Mouse (Mus musculus): ENCODE data around the gene Pou3f3. TPM values are rescaled to one million over a fixed set of nuclear protein-coding genes. Genes with fewer than 3 reads are reported as not detected.

The Pou3f3 gene
- total RNA-seq, 2 experiments from 2014 or later, result not detected

DNA sequence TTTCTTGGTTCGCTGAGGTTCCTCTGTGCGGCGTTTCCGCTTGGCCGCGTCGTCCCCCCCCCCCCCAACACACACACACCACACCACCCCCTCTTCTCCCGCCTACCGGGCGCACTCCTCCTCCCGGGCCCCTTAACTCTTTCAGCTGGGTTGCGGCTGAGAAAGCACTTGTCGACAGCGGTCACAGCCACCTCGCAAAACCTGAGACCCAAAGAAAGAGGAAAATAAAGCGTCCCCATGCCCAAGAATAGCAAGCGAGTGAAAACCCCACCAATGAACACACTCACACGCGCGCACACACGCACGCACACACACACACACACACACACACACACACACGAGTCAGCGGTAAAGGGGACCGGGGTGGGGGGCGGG lies 1.3 kb upstream of the Pou3f3 start:
- DNase-seq (ENCODE audit: low spot score in 2 of 2), result no peak

DNA sequence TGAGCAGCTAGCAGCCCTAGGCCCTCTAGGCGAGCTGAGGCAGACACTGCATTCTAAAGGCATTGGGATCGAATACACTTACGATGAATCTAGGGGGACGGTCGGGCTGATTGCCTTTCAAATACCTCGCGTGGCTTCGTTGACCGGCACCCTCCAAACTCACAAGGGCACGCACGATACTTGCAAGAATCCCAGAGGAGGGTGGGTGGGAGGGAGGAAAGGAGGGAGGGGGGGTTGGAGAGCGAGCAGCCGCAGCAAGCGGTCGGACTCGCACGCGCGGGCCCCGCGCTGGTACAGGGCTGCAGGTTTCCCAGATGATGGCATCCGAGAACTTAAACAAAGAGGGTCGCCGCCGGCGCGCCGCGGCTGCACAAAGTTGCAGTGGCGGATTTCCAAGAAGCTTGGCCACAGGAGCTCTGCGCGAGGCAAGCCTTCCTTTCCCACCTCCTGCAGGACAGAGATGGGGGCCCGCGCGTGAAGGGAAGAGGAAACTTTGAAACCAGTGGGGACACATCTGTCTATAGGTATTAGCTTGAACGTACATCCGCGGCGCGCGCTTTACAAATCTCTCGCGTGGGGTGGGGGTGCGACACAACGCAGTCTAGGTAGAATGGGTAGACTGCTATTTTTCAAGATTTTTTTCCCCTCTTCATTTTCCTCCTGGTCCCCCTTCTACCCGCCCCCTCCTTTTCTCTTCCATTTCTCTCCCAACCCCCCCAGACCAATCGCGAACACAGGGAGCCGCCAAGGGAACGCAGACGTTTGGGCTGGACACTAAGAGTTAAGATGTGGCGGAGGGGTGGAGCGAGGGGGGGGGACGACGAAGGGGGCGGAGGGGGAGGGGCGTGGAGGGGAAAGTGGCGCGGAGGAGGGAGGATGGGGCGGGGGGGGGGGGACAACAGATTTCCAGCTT lies 647 bp upstream of the Pou3f3 start:
- DNase-seq (ENCODE audit: low spot score in 2 of 2), result no peak

- DNase-seq (ENCODE audit: low spot score in 2 of 2), result no peak
Observed at GRCm38 (mm10) chr1:42696371-42697031, 933 bp downstream of the Pou3f3 start.

GRCm38 (mm10) chr1:42697321-42697755 lies 1.8 kb downstream of the Pou3f3 start:
- no peak for DNase-seq (ENCODE audit: low spot score in 2 of 2)

GRCm38 (mm10) chr1:42697756-42698583 lies 2.4 kb downstream of the Pou3f3 start:
- no peak for DNase-seq (ENCODE audit: low spot score in 2 of 2)

DNA sequence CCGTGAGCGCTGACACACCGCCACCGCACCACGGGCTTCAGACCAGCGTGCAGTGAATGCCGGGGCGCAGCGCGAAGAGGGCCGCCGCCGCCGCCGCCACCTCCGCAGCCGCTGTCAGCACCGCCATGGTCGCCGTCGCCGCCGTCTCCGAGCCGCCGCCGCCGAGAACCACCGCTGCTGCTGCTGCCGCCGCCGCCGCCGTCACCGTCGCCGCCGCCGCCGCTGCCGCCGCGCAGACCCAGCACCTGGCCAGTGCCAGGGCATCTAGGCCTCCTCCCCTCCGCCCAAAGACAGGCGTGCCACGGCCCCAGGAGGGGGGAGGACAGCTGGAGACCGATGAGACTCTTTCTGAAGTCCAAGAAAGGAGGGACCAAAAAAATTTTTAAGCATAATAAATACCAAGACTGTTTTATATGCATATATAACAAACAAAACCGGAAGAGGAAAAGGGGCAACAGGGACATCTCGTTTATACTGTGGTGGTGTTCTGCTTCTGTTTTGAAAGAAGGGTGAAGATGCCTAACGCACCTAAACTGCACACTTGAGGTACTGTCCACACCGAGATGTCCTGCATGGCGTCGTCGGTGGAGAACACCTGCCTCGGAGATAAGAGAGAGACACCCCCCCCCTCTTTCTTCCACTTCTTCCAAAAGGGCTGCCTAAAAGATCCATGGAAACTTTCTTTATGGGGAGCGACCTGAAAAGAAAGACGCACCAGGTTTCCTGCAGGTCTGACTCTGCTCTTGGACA lies 3.2 kb downstream of the Pou3f3 start:
- DNase-seq (ENCODE audit: low spot score in 2 of 2), result no peak

DNA sequence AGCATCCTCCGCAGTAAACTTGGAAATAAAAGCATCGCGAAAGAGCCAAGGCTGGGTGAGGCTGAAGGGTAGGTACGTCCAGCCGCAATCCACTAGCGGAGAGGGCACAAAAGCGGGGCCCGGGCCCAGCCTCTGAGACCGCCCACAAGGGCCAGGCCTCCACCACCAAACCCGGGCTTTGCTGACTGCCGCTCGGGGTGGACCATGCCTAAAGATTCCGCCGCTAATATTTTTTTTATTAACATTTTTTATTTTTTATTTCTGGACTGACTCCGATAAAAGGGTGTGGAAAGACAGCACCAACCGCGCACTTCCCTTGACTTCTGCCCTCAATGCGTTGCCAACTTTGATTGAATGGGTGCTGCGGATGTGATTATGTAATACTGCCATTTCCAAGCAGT lies 3.9 kb downstream of the Pou3f3 start:
- DNase-seq (ENCODE audit: low spot score in 2 of 2), result no peak

- DNase-seq (ENCODE audit: low spot score in 2 of 2), result no peak
Observed at GRCm38 (mm10) chr1:42700171-42700570, 4.6 kb downstream of the Pou3f3 start.

DNA sequence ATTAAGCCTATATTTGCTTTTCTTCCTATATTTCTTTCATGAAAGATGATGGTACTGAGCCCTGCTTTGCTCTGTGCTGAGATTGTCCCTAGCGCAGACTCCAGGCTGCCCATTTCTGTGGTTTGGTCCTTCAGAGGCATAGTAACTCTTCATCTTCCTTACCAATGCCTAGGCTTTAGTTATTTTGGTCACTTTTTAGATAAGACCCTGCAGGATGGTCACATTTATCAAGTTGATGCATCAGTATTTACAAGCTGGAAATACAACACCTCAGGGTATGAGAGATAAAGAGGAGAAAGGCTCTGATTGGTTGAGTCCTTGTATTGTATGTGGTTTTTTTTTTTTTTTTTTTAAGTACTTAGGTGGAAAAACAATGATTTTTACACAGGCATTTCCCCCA lies 5.2 kb downstream of the Pou3f3 start:
- no peak for DNase-seq (ENCODE audit: low spot score in 2 of 2)

- no peak for DNase-seq (ENCODE audit: low spot score in 2 of 2)
Observed at GRCm38 (mm10) chr1:42701833-42702611, 6.5 kb downstream of the Pou3f3 start.

DNA sequence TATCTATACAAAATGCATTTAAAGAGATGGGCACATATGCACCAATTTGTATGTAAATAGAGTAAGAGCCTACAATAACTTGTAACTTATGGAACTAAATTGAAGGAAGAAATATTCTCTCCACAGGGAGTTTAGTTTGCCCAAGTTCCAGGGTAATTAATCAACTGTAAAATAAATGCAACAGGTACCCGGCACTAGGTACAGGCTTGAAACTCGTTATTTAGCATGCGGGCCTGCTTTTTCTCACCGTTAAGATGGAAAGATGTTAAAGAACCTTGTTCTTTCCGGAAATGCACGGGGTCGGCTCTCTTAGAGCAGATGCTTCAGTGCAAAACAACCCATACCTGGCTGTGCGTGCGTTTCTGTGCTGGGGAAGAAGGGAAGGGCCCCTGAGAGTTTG lies 7.4 kb downstream of the Pou3f3 start:
- DNase-seq (ENCODE audit: low spot score in 2 of 2), result no peak

GRCm38 (mm10) chr1:42703424-42703823 lies 7.9 kb downstream of the Pou3f3 start:
- no peak for DNase-seq (ENCODE audit: low spot score in 2 of 2)

GRCm38 (mm10) chr1:42703851-42704613 lies 8.5 kb downstream of the Pou3f3 start:
- DNase-seq (ENCODE audit: low spot score in 2 of 2), result no peak

- no peak for DNase-seq (ENCODE audit: low spot score in 2 of 2)
Observed at GRCm38 (mm10) chr1:42704981-42705810, 9.6 kb downstream of the Pou3f3 start.

DNA sequence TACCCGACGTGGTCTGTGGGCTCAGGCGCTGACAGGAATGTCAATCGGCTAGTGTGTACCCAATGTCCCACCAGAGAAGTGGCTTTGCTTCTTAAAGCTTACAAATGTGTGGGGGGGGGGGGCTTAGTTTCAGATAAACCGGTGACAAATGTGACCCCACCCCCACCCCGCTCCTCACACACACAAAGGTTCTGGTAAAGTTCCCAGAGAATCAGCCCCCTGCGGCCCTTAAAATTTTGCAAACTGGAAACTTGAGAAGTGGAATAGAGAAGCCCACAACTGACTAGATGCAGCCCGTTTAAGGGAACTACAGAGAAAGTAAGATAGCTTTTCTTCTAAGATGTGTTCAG lies 10.2 kb downstream of the Pou3f3 start:
- no peak for DNase-seq (ENCODE audit: low spot score in 2 of 2)

- DNase-seq (ENCODE audit: low spot score in 2 of 2), result no peak
Observed at GRCm38 (mm10) chr1:42707196-42707595, 11.6 kb downstream of the Pou3f3 start.

GRCm38 (mm10) chr1:42707611-42708130 lies 12.1 kb downstream of the Pou3f3 start:
- no peak for DNase-seq (ENCODE audit: low spot score in 2 of 2)

DNA sequence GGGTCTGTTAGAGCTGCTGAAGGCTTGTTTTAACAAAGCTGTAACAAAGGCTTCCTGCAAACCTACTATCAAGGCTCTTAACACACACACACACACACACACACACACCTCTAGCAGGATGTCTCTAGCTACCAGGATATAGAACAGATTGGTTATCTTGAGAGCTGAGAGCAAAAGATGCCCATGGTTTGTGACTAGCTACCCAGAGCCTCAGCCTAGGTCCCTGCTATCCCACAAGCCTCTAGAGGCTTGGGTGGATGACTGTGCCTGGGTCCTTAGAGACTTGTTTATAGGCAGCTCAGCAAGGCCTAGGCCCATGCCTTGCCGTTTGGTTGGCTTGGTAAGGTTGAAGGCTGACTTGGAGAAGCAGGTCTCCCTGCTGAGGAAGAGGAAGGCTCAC lies 13.5 kb downstream of the Pou3f3 start:
- no peak for DNase-seq (ENCODE audit: low spot score in 2 of 2)

Data from adrenal gland, adult 18-20 months (tissue).